Mouse (Mus musculus) adrenal gland, adult 18-20 months (tissue): Measurements from ENCODE around the gene Yars. TPM values are rescaled to one million over a fixed set of nuclear protein-coding genes. Genes with fewer than 3 reads are reported as not detected.
A peak's percentile ranks its signal among the peaks of the same experiment; 100 is the strongest.

ENCODE experiments used
- DNase-seq, 2 experiments: peaks; one replicate each; pipeline ENCODE4 v3.0.0; 2021 to 2022; ENCODE audit warnings: low spot score in 2 of 2
- long read RNA-seq, 2 experiments: library from polyadenylated mRNA; stranded (forward); transcript quantifications; one replicate each; pipeline ENCODE4 v2.0.0; 2021
- total RNA-seq, 2 experiments: library from RNA; stranded (reverse); gene quantifications; 1 replicate in 1 of 2; 2 replicates in 1 of 2; pipeline ENCODE4 v1.2.3; 2021

Gene Yars
- total RNA-seq, result 10 to 100 TPM; 77.3 to 77.4 TPM
- long read RNA-seq, experiment 1, transcript Yars-201 (13 exons, 2,909 nt), result major isoform, 94 of 103 reads
- long read RNA-seq, experiment 1, partial matches to known transcripts, result 4 of 103 reads
- long read RNA-seq, experiment 1, other reads (novel, unspliced or antisense), result 5 of 103 reads
- long read RNA-seq, experiment 2, transcript Yars-201 (13 exons, 2,909 nt), result major isoform, 194 of 231 reads
- long read RNA-seq, experiment 2, partial matches to known transcripts, result 25 of 231 reads
- long read RNA-seq, experiment 2, other reads (novel, unspliced or antisense), result 11 of 231 reads

DNA sequence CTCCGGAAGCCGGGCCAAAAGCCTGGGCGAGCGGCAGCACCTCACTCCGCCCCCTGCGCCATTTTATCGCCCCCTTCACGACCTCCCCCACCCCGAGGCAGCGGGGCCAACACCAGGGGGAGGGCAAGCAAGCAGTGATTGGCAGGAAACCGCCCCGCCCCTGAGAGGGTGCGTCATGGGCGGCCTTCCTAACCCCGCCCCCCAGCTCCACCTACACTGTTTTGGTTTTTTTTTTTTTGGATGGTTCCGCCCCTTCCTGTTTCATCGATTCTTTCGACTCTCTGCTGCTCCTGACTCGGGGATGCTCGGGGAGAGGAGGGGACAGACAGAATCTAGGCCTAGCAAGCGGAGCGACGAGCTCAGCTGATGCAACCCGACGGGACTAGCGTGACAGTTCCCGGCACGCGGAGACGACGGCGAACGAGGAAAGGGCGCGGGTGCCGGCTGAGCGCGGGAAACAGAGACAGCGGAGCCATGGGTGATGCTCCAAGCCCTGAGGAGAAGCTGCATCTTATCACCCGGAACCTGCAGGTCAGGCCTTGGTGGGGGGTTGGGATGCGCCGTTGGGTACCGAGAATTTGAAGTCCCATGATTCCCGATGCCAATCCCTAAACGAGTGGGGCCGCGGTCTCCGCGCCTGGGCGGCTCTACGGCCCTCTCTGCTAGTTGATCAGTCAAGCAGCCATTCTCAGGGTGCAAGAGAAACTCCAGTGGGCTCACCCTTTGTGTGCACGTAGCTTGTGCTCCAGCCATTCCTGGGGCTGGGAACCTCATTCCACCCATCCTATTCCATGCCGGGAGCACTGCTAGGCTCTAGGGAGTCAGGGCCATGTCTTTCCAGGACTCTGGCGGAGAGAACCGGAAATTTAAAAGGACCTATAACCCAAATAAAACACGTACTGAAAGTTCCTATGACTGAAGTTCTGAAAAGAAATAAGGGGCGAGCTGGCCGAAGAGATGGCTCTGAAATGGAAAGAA lies at the start of gene Yars, which contains the start of gene S100pbp:
Yars (plus strand) TSS at position 219 of the 978 bp plus-strand sequence.
S100pbp (minus strand) TSS at position 186 of the 978 bp plus-strand sequence.
- peak; percentile 95 to 96 for DNase-seq

- no peak for DNase-seq
These were observed 48.8 kb upstream of the Yars start for GRCm38 (mm10) chr4:129140808-129141207.

GRCm38 (mm10) chr4:129141560-129142438 lies 47.8 kb upstream of the Yars start:
- no peak for DNase-seq

DNA sequence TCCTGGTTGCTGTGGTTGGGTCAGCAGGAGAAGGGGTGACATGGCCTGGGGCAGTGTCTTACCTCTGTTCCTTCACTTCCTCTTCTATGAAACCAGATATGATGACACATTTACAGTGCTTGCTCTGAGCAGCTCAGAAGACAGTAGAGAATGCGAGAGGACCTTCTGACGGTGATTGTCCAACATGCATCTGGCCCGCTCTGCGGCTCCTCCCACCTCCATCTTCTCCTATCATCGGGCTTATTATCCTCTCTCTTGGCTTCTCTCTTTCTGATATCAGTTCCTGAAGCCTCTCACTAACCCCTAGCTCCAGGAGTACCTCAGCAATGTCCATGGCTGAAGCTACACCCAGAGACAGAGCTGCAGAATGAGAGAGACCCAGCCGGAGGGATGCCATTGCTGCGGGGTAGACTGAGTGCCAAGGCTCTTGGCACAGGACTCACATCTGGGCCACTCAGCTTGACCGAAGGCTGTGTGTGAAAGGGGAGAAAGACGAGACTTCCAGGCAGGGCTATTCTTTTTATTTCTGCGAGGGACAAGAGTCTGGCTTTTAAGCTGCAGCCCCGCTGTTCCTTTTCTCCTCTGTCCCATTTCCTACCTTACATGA lies 47.0 kb upstream of the Yars start:
- DNase-seq, result no peak

DNA sequence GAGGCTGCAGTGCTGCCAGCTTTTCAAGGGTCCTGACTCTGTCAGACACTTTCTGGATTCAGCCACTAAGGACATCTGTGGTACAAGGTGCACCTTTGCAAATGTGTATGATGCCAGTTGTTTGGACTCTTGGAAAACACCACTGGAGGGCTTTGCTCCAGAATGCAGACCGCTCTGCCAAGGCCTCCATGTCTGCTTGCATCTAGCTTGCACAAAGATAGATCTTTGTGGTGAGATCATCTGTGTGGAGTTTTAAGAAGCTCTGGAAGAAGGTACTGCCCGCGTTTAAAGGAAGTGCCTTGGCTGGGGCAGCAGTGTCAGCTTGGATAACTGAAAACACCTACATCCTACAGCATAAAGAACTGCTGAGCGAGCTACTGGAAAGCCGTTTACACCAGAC lies 46.1 kb upstream of the Yars start:
- no peak for DNase-seq

- DNase-seq, result no peak
These were observed 44.9 kb upstream of the Yars start for GRCm38 (mm10) chr4:129144401-129145367.

- DNase-seq, result no peak
These were observed 44.1 kb upstream of the Yars start for GRCm38 (mm10) chr4:129145411-129145810.

- DNase-seq, result no peak
These were observed 43.6 kb upstream of the Yars start for GRCm38 (mm10) chr4:129145943-129146342.

GRCm38 (mm10) chr4:129146392-129146791 lies 43.2 kb upstream of the Yars start:
- no peak for DNase-seq

DNA sequence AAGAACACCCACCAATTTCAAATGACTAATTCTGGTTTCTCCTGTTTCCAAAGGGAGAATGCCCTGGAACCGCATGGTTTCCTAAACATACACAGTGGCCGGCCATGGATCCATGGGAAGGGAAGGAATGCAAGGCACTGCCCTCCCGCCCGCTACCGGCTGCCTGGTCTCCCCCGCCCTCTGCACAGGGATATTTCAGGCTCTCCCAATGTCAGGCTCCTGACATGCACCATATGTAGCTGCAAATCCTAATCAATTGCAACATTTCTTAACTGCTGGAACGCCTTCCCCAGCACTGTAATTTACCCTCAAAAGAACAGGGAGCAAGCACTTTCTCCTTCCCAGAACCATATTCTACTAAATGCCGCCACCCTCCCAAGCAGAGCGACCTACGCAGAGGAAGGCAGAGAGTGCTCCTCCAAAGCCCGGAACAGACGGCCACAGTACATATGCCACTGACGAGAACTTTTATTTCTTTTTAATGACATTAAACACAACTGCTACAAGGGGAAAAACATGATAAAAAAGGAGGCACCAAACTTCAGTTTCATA lies 41.9 kb upstream of the Yars start:
- DNase-seq, result no peak

DNA sequence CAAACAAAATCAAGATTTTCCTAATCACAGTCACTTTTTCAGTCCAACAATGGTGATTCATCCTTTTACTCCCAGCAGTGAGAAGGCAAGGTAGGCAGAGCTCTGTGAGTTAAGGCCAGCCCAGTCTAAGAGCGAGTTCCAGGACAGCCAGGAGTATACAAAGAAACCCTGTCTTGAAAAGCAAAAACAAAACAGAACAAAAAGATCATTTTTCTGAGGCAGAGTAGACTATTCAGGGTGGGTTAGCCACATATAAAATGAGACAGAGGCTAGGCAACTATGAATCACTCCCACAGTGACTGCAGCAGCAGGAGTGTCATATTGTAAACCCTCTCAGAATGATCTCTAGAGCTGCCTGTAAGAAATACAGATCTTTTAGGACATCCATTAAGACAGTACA lies 40.2 kb upstream of the Yars start:
- DNase-seq, result no peak

DNA sequence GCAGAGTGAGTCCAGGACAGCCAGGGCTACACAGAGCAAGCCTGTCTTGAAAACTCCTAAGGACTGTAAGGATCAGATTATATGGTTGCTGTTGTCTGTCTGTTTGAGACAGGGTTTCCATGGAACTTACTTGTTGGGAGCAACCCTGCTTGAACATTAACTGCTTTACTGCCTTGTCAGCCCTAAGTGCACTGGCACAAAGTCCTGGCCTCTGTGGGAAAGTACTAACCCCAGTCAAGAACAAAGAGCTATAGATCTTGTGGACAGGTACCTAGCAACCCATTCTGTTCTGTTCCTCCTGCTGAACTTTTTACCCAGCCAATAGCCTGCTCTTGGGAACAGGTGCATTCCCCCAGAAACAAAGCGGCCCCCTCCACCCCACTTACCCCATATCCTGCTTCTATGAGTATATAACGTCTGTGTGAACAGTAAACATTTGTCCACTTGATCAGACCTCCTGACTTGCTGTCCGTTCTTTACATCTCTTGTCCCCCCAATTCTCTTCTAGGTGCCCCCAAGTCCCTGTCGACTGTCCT lies 38.2 kb upstream of the Yars start:
- no peak for DNase-seq

- no peak for DNase-seq
These were observed 32.0 kb upstream of the Yars start for GRCm38 (mm10) chr4:129157541-129157940.

DNA sequence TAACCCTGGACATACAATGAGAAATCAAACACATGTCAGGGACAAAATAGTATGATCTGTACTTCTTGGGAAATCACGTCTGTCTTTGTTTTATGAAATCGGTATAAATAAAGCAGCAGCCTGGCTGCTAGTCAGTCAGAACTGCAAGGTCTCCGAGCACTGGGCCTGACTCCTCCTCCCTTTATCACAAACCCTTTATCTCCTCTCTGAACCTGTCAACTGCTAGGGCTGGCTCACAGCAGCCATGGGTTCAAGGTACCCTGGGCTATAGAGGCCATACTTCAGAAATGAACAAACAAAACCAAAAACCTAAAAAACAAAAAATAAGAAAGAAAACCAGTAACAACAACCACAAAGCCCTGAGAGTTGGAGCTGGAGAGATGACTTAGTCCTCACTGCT lies 31.0 kb upstream of the Yars start:
- no peak for DNase-seq

DNA sequence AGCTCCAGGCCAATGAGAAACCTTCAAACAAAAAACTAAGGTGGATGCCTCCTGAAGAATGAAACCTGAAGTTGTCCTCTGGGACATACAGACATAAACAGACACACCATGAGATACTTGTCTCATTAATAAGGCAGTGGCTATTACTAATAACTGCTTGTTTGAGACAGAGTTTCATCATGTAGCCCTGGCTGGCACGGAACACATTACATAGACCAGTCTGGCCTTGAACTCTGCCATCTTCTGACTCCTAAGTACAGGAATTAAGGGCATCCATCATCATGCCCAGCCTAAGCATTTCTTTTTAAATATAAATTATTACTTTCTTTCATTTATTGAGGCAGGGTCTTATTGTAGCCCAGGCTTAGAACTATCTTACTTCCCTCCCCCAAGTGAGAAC lies 28.5 kb upstream of the Yars start:
- no peak for DNase-seq

DNA sequence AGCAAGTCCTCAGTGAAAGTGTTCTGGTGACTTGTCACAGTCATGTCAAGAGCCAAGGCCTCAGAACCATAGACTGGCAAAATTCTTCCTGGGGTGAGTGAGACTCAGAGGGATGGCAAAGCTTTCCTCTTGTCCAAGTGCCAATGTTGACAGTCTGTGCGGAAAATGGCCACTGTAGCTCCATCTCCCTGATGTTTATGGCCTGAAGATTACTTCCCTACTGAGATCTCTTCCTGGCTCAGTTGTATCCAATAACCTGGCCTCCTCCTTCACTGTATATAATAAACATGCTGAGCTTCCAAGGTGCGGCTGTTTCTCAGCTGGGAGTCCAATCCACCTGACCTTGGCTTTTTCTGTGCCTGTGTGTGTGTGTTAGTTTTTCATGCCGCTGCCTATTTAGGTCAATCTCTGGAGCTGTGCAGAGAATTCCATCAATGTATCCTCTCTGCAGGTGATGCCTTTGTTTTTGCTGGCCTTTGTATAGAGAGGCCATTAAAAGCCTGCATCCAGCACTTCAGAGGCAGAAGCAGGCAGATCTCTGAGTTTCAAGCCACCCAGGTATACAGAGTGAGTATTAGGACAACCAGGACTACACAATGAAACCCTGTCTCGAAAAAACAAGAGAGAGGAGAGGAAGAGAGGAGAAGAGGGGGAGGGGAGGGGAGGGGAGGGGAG lies 27.8 kb upstream of the Yars start:
- no peak for DNase-seq

DNA sequence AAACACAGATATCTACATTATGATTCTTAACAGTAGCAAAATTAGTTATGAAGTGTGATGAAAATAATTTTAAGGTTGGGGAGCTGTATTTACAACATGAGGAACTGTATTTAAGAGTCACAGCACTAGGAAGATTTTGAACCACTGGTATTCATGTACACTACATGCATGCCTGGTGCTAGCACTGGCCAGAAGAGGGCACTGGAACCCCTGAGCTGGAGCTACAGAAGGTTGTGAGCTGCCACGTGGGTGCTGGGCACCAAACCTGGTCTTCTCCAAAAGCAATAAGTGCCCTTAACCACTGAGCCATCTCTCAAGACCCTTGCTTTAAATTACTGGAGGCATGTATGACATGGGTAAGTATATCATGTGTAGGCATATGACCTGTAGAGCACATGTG lies 17.0 kb upstream of the Yars start:
- no peak for DNase-seq

DNA sequence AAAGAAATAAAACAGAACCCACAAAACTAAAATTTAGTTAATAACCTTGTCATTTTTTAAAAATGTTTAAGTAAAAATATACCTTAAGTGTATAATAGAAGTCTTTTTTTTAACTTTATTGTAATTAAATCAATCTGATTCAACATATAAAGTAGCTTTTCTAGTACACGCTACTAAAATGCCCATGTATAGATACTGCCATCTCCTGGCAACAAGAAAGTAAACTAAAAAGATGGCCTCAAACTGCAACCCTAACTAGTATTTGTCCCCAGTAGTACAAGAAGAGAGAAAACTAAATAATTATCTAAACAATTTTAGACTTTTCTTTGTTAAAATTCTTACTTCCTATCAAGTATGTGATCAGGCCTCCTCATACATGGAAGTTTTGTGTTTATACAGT lies 10.0 kb upstream of the Yars start:
- DNase-seq, result no peak
